Mouse (Mus musculus) spleen, postnatal 36 days (tissue): ENCODE data around the gene Smad6.

Experiments used
- DNase-seq, 2 experiments: peaks; one replicate each; pipeline ENCODE4 v3.0.0; 2022; ENCODE audit warnings: low spot score in 2 of 2, mixed read lengths in 1 of 2

Smad6 gene

DNA sequence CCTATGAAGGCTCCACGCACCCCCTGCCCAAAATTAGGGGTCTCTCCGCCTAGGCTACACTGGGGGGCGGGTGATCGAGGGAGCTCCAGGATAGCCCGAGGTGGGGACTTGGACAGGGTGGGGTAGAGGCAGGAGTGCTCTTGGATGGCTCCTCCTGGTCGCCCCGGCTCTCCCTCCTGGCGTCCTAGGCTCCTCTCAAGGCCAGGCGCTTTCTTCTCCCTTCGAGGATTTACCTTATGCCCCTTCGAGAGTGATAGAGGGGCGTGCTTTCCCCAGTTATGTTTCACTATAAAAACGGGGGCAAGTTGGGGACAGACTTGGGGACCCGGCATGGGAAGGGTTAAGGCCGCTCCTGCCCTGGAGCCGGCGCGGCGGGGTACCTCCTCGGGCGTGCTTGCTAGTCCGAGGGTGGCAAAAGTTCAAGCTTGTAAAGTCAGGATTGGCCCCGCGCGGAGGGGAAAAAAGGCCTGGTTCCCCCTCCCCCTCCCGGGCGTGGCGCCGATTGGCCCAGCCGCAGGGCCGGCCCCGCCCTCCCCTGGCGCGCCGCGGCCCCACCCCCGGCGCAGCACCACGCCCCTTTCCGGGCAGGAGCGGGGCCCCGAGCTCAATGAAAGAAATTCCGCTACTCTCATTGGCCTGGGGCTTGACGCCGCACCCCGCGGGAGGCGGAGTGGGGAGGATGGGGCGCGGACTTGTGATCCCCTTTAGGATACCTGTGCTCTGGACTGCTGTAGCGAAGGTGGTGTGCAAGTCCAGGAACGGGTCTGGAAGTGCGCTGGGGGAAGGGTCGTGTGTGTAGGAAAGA is 905 bp upstream of the Smad6 start:
- DNase-seq: peak; percentile 85 to 87

DNA sequence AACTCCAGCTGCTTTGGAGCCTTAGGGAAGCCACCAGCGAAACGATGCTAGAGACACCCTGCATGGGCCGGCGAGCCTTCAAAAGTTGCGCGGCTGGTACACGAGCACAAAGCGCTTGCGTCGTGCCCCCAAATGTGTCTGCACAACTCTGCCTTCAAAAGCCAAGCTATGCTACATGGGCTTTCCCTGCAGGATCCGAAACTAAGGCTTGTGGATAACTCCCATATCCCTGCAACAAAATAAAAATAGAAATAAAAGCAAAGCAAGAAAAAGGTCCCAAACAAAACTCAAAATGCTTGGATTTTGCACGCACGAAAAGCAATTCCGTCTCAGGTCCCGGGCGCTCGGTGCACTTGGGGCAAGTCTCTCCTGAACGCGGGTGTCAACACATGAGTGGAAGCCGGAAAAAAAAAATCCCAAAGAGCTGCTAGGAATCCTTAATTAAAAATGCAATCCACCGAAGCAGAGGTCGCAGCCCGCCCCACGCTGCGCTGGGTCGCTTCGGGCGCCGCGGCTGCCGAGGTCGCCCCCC is 474 bp downstream of the Smad6 start:
- no peak for DNase-seq

DNA sequence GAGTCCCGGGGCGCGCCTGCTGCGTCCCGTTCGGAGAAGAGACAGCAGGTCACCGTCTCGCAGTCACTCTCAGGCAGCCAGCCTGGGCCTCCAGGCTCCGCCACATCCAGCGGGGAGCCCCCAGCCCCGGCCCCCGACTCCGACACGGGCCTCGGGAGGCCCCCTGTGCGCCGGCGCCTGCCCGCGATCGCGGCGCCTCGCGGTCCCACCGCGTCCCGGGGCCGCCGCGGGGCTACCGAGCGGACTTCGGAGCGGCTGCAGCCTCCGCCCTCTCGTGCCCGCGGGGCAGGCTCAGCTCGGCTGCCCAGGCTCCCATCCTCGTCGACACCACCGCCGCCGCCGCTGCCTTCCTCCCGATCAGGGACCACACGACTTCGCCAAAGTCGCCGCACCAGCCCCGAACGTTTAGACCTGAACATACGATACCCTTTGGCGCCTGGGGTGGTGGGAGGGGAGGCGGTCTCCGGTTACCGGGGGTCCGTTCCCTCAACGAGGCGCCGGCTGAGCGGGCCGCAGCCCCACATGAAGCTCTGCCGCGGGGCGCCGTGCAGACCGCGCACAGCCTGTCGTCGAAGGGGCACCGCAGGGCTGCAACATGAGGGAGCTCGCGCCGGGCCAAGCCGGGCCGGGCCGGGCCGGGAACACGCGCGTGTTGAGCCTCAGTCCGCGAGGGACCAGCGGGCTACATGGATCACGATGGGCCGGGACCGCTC is 1.1 kb downstream of the Smad6 start:
- DNase-seq: no peak

DNA sequence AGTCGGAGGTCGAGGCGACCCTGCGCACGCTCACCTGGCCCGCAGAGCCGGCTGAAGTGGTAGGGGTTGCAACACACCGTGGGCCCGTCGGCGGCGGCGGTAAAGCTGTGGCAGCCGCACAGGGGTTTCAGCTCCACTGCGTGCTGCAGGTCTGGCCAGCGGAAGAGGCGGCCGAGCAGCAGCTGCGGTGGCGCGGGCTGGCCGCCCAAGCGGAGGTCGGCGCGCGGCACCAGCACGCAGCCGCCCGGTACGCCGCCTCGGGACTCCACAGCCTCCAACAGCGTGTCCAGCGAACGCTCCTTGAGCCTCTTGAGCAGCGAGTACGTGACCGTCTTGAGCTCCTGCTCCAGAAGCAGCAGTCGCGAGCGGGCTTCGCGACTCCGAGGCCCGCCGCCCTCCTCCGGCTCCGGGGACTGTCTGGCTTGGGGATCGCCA is 1.7 kb downstream of the Smad6 start:
- DNase-seq: no peak

DNA sequence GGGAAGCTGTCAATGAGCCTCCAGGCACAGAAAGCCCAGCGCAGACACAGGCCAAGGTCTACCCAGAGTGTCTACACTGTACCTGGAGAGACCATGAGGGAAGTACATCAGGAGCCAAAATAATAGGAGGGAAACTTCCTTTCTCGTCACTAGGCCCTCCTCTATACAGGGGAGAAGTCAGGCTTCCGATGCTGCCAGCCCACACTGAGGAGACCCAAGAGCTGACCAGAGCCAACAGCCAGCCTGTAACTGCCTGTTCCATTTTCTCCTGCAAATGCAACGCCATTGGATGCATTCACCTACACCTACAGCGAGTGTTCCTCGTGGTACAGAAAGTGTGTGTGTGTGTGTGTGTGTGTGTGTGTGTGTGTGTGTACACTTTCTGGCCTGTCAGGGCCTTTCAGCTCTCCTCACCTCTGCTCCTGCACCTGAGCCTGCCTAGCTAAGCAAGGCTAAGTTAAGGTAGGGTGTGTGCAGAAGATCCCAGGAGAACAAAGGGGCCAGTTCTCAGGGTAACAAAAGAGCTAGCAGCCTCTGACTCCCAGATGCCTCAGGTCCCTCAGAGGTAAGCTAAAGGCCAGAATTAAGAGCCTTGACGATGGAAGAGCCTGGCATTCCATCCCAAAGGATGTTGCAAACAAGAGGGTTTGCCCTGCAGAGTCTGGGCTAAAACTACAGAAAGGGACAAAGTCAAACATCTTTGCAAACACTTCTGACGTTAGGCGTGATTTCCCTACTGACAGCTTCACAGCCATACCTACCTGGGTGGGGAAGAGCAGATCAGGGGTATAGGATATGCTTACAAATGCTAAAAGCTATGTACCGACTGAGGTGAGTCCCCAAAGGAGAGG is 2.6 kb downstream of the Smad6 start:
- no peak for DNase-seq

DNA sequence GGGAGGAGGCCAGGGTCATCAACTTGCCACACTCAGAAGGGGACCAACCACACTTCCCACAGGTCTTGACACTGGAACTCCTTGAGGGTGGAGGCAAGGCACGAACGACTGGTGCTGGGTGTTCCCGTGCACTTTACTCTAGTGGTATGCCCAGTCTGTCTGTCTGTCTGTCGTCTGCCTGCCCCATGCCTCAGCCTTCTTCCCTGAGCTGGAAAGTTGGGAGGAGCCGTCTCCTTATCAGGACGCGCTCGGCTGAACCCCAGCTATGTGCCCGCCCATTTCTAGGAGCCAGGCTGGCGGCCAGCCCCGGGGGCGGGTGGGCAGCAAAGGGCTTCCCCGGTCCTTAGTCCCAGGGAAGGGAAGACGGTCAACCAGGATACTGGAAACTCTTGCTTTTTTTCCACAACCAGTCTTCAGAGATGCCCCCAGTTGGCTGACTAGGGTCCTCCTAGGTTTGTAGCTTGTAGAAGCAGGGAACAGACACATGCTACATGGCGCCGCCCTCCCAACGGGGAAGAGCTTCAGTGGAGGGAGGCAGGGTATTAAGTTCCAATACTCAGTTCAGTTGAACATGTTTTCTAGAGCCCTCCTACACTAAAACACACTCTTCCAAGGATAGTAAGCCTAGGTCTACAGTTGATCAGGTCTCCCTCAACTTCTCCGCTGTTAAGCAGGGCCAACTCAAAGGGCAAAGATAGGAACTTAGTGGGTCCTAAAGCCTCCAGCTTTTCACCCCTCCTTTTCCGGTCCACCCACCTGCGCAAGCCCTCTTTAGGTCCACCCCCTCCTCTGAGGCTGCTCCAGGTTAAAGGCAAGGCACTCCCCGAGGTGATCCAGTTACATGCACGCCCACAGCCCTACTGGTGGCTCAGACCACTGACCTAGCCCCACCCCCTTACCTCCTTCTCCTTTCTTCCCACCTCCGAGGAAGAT is 3.7 kb downstream of the Smad6 start:
- DNase-seq: no peak

DNA sequence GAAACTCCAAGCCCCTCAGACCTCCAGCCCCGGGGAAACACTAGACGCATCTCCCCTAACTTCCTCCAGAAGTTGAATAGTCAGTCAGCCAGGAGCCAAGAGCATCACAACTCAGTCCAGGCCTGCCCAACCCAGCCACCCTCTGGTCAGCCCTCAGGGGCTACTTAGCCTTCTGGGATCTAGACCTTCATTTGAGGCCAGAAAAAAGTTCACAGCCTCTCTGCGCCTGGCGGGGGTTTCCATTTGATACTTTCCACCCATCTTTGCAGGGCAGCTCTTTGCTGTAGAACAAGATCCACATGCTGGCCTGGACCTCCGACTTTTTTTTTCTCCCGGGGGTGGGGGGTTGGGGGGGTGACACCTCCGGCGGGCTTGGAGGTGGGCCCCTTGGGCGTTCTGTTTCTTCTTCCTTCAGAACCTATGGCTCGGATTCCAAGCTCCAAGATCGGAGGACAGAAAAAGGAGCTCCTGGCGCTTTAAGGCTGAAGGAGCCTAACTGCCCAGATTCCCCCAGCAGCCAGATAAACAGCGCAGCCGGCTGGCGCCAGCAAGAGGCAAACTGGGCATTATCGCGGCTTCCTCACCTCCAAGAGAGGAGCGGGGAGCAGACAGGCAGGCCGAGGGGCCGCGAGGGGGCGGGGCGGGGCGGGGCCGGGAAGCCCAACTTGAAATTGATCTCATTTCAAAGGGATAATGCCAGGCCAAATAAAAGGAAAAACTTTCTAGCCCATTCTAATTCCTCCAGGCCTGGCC is 5.0 kb downstream of the Smad6 start:
- DNase-seq: no peak

DNA sequence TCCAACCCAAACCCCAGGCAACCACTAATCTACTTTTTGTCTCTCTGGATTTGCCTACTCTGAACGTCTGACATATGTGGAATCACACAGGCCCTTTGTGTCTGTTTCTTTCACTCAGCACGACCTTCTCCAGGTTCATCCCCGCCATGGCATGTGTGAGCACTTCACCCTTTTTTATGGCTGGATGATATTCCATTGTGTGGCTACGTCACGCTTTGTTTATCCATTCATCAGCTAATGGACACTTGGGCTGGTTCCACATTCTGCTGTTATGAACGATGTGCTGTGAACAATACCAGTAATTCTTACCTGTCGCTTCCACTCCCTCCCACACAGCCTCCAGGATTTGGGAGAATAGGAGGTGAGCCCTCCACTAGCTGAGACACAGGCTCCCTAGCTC is 5.8 kb downstream of the Smad6 start:
- DNase-seq: no peak

DNA sequence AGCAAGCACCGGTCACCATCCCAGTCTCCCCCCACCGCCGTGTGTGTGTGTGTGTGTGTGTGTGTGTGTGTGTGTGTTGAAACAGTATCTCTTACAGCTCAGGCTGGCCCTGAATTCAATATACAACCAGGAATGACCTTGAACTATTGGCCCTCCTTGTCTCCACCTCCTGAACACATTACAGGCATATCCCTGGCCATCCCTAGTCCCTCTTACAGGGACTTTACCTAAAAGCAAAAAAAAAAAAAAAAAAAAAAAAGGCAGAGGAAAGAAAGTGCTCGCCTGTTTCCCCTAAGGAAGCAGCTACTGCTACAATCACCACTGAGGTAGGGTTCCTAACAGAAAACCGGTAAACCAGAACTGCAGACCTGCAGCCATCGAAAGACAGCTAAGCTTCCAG is 7.1 kb downstream of the Smad6 start:
- DNase-seq: no peak

DNA sequence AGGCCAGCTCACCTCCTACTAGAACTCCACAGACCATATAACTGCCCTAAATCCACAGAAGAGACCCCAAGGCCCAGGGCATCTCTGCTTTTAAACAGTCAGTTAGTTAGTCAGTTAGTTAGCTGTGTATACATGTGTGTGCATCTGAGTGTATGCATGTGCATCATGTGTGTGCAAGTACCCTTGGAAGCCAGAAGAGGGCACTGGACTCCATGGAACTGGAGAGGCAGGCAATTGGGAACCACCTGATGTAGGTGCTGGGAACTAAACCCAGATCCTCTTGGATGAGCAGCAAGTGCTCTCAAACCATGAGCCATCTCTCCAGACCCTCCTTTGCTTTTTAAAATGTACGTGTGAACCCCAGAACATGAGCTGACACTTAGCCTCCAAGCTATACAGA is 10.5 kb downstream of the Smad6 start:
- no peak for DNase-seq

DNA sequence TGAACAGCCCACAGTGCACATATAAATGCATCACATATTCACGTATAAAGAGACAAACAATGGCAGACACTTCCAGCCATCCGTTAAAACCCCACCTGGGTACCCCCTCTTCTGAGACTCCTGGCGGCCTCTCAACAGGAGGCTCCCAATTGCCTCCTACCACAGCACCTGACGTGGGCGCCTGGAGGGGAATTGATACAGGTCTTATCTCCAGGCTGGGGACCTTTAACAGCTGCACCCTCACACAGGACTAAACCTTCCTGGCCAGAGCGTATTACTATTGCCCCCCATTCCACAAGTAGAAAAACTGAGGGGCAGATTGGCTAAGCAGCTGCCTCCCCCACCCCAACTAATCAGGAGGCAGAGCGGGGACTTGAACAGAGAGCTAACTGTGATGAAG is 18.9 kb downstream of the Smad6 start:
- no peak for DNase-seq

DNA sequence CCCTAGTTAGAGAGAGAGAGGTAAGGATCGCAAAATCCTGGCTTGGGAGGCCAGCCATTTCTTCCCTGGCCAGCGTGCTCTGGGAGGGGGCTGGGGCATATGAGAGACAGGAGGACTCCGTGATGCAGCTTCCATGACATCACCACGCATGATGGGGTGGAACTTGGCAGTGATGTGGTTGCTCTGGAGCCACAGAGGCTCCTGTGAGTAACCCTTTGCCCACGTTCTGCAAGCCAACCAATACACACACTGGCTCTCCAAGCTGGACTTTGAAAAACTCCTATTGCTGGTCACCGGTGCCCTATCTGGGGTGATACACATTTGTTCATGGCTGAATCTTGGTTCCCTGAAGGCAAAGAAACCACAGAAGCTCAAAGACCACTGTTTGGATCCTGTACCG is 20.8 kb downstream of the Smad6 start:
- DNase-seq: no peak

DNA sequence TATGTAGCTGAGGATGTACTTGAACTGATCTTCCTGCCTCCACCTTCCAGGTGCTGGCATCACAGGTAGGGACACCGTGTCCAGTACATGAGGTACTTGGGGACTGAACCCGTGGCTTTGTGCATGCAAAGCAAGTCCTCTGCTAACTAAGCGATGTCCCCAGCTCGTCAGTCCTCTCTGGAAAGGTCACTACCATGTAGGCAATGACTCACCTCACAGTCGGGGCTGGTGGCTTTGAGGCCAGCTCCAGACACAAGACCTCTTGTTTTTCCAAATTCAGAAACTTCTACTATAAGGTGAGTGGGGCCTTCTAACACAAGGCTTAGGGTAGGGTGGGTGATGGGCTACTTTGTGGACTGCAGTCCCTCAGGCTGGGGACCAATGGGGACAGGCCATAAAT is 21.8 kb downstream of the Smad6 start:
- DNase-seq: no peak

DNA sequence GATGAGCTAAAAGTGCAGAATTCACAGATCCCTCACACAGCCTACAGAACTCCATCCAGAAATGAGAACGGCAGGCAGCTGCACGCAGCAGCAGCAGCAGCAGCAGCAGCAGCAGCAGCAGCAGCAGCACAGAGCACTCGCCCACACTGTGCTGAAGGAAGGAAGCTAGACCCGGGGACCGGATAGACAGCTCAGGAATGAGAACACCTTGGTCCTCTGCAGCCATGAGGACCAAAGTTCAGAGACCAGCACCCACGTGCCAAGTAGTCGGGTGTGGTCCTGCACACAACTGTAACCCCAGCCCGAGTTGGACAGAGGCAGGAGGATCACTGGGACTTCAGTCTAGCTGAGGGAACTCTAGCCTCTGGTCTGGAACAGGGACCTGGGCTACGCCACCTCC is 22.7 kb downstream of the Smad6 start:
- DNase-seq: no peak

DNA sequence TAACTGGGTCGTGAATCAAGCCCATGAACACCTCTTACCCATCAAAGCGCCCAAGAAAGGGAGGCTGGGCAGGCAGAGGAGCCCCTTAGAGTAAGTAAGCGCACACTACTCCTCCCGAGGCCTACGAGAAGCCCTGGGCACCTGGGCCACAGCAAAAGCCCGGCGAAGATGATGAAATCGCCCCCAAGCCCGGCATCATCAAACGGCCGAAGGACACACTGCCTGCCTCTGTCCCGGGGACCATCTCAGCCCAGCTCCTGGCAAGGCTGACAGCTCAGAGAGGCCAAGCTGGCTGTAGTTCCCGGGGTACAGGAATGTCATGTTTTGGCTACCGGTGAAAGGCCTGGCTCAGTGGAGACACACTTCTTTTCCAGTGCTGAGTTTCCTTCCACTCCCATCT is 23.8 kb downstream of the Smad6 start:
- DNase-seq: no peak

DNA sequence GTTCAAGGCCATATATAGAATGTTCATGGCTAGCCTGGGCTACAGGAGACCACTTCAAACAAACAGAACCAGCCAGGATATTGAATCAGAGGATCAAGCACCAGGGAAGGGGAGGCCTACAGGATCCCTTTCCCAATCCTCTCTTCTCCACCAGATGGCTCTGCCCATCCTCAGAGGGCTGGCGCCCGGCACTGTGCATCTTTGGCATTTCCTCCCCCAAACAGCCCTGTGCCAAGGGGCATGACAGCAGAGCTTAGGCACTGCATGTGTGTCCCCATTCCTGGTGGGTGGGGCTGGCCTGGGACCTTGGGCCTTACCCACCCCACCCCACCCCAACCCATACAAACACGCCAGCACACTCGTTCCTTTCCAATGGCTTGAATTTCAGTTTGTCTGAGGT is 24.4 kb downstream of the Smad6 start:
- DNase-seq: no peak

DNA sequence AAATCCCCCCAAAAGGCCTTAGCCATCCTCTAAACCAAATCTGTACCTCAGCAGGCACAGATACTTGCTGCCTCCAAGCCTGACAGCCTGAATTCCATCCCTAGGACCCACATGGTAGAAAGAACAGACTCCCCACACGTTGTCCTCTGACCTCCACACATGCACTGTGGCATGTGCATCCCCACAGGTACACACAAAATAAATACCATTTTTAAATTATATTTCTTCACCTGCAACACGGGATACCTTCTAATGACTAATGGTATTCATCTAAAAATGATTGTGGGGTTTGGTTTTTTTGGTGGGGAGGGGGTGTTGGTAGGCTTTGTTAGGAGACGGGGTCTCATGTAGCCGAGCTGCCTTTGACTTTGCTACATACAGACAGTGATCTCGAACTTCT is 28.6 kb downstream of the Smad6 start:
- DNase-seq: no peak

DNA sequence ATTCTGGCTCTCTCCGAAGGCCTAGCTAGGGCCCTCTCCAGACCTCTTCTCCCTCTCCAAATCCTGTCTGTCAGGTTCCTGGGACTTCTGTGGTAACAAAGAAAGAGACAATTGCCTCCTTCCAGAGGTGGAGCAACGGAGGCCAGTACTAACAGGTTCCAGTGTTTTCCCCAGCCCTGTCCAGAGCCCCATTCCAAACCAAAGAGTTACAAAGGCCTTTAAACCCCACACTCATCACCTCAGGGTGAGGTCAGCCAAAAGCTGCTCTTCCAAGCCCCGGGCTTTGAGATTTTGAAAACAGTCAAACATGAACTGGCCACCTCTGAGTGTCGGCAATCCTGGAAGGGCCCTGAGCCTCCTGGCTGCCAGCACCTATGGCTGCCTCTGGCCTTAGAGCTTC is 29.1 kb downstream of the Smad6 start:
- no peak for DNase-seq

DNA sequence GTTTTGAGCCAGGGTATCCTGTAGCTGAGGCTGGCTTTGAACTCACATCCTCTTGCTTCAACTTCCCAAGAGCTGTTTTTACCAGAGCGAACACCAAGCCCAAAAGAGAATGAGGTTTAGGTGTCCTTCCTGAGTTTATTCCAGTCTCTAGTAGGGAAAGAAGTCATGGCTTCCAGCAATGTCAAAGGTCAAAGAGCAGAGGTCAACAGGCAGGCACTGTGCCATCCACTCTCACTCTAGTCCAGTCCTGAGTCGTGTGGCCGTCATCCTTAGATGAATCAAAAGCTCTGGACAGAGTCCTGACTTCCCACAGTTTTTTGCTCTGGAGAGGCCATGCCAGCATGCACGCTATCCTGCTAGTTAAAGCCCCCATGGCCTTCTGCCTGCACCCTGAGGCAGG is 30.7 kb downstream of the Smad6 start:
- no peak for DNase-seq

DNA sequence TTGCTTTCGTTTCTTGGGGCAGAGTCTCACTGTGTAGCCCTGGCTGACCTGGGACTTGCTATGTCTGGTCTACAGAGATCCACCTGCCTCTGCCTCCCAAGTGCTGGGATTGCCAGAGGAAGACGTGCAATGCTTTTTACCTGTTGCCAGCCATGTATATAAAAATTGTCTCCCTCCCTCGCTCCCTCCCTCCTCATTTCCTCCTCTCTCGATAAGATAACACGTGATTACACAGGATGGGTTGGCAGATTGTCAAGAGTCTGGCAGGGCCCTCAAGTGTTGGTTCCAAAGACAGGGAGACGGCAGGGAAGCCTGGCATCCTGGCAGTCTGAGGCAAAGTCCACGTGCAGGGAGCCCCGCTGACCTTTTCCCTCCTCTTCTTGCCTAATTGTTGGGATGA is 32.2 kb downstream of the Smad6 start:
- DNase-seq: no peak
